Mouse (Mus musculus): ENCODE measurements around the gene Rbm4b.
"Not testable (repeated sequence)": the region's sequence is repeated elsewhere in the genome, so short reads cannot be mapped to it uniquely, and the experiment has no call there.

Gene Rbm4b

DNA sequence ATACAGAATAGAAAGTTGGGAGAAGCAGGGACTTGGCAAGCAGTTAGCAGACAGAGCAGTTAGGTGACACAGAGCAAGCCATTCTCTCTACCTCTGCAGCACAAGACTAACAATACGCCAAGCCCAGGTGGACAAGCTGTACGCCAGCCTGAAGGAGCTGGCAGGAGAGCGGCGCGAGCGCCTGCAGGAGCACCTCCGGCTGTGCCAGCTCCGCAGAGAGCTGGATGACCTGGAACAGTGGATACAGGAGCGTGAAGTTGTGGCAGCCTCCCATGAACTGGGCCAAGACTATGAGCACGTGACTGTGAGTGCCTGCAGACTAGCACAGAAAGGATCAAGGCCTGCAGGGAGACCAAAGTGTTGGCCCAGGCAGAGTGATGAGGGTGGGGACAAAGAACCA is 10.6 kb upstream of the Rbm4b start:
- DNase-seq, result peak; percentile 11 to 20

DNA sequence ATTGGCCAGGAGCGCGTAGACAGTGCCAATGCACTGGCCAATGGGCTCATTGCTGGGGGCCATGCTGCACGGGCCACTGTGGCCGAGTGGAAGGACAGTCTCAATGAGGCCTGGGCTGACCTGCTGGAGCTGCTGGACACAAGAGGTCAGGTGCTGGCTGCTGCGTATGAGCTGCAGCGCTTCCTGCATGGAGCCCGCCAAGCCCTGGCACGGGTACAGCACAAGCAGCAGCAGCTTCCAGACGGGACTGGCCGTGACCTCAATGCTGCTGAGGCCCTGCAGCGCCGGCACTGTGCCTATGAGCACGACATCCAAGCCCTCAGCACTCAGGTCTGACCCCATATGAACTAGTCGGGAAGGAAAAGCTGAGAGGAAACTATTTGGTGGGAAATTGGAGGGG is 9.7 kb upstream of the Rbm4b start:
- DNase-seq, result peak in 1 of 2 experiments; percentile 27

DNA sequence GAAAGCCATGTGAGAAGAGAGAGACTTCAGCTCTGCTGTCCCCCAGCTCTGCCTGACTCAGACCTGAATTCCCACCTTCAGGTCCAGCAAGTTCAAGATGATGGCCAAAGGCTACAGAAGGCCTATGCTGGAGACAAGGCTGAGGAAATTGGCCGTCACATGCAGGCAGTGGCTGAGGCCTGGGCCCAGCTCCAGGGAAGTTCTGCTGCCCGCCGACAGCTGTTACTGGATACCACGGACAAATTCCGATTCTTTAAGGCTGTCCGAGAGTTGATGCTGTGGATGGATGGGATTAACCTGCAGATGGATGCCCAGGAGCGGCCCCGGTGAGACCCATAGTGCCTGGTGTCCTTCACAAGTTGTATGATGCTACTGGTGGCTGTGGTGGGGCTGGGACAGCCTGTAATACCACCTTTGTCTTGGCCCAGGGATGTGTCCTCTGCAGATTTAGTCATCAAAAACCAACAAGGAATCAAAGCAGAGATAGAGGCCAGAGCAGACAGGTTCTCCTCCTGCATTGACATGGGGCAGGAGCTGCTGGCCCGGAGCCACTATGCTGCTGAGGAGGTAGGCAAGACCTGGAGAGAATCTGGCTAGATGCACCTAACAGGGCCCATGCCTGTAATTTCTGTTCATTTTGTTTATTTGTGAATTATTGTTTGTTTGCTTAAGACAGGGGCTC is 8.5 kb upstream of the Rbm4b start:
- no peak for DNase-seq

DNA sequence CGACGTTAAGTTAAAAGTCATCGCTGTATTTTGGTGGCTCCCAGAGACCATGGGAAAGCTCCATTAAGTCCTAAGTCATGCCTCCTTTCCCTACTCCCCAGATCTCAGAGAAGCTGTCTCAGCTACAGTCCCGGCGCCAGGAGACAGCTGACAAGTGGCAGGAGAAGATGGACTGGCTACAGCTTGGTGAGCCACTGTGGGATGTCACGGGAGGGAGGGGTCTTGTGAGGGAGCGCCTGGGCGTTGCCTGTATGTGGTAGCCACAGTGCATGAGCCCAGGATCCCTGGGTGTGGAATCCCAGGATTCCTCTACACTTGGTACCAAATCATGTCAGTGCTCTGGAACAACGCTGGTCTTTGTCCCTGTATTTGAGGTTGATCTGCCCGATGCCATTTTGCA is 7.8 kb upstream of the Rbm4b start:
- DNase-seq, result no peak

DNA sequence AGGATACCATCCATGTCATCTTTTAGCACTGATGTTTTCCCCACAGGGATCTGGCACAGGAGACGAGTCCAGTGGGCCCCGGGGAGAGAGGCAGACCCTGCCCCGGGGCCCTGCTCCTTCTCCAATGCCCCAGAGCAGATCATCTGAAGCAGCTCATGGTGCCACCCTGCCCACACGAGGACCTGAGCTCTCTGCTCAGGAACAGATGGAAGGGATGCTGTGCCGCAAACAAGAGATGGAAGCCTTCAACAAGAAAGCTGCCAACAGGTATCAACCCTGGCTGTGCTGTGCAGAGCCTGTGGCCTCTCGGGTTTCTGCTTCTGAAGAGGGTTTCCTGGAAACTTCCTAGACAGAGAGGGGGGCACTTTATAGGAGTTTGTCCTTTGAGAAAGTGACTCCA is 6.3 kb upstream of the Rbm4b start:
- DNase-seq, result no peak

DNA sequence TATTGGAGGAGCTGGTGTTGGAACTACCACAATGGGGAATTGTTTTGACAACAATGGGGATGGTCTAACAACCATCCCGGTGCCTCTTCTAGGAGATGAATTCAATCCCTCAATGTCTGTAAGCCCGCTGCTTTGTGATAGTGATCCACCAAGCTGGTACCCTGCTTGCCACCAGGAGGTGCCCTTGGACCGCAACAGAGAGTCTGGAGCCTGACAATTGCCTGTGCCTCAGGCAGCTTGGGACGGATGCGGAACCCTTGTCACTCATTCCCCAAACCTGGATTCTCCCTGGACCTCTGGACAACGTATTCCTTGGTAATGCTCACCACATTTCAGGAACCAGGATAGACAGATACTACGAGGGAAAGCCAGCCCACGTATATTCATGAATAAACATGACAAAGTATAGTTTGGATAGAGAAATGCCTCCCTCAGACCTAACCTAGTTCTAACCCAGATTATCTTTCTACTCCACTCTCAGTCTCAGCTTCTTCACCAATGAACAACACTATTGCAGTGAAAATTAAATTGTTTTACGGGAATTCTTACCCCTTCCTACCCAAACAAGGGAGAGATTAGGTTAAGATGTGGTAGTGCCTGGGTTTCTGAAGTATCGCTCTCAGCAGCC is 618 bp upstream of the Rbm4b start:
- DNase-seq, result peak; percentile 93 to 96

DNA sequence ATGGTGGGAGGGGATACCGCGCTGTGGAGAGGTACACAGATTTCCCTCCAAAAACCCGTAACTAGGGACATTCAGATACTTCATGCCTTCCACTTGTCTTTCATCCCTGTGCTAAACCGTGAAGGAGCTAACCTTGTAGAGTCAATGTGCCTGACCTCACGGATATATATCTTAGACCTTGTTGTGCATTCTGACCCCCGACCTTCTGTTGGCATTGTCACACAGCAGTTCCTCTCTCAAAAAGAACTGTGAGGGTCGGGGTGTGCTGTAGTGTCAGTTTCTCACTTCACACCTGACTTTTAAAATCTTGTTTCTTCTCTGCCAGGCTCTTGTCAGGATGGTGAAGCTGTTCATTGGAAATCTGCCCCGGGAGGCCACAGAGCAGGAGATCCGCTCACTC is 624 bp downstream of the Rbm4b start:
- peak in 1 of 2 experiments; percentile 18 for DNase-seq

DNA sequence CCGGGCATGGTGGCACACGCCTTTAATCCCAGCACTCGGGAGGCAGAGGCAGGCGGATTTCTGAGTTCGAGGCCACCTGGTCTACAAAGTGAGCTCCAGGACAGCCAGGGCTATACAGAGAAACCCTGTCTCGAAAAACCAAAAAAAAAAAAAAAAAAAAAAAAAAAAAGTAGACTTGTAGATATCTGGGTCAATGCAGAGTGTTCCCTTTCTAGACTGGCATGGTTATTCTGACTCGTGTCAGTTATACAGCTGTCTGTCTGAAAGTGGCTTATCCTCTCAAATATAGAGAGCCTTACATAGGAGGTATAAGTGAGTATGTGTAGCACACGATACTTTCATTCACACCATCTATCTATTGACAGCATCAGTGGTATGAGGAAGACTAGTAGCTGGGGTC is 4.2 kb downstream of the Rbm4b start:
- not testable (repeated sequence) for DNase-seq

DNA sequence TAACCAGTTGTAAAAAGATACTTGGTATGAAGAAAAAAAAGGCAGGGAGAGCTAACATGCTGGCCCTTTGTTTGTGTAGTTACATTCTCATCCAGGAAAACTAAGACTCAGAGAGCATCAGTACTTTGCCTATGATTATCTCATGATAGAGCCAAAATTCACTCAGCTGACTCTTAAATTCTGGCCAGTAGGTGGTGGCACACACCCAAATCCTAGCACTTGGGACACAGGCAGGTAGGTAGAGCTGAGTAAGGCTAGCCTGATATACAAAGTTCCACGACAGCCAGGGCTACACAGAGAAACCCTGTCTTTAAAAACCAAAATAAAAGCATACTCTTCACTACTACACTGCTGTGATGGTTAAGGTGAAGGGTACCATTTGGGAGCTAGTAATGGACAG is 6.6 kb downstream of the Rbm4b start:
- DNase-seq, result peak; percentile 45 to 63

DNA sequence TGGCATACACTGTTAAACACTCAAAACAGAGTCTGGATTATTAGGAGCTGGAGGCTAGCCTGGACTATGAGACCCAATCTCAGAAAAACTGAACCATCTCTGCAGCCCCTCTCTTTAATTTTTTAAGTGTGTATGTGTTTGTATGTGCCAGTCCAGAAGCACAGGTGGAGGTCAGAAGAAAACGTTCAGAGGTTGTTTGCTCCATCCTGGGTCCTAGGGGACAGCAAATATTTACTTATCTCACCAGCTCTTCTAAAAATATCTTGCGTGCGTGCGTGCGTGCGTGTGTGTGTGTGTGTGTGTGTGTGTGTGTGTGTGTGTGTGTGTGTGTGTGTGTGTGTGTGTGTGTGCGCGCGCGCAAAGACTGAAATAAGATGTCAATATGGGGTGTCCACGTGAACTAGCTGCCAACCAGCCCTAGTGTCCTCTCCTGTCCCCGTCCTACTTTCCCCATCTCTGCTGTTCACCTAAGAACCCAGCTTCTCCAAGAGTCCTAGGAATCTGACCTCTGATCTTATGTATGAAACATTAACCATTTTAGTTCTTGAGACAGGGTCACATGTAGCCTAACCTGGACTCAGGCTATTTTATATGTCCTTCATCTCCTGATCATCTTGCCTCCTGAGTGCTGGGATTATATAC is 11.3 kb downstream of the Rbm4b start:
- peak; percentile 22 to 54 for DNase-seq

DNA sequence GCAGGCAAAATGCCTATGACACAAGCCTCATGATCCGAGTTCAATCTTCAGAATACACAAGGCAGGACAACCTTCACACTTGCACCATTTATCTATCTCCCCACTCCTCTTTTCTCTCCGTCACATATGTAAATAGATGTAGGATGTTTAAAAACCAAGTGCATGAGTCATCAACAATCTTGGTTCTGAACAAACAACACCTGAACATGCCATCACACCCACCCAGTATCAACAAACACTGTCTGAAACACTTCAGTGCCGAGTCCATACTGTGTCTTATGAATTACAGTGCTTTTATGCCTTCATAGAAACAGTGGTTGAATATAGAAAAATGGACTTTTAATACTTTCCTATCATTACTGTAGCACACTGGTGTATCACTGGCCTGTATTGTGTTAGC is 16.5 kb downstream of the Rbm4b start:
- DNase-seq, result no peak

DNA sequence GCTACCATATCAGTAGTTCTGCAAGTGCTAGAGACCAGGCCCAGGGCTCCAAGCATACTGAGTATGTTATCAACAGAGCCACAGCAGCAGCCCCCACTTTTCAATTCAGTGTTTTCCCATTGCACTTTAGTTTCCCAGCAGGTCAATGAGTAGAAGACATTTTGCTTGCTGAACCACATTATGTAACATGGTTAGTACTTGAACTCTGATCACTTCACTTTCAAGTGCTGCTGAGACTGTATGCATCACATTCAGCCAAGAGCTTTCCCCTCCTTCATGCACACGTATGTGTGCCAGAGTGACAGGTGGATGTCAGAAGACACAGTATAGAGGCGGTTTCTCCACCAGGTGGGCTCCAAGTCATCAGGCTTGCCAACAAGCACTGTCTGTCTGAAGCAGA is 26.6 kb downstream of the Rbm4b start:
- peak in 1 of 2 experiments; percentile 30 for DNase-seq

DNA sequence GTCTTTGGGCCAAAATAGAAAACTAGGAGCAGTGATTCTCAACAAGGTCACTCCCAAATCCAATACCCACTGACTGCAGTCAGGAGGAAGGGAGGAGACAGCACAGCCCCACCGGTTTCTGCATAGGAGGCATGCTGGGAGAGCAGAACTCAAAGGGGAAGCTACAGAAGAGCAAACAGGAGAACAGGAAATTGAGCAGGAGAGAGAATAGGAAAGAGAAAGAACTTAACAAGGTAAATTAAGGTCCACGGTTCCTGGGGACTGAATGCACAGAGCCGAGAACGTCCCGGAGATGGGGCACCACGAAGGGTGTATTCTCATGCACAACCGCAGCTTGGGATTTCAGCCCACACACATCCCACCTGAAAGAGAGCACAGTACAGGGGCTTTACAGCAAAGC is 28.9 kb downstream of the Rbm4b start:
- DNase-seq, result no peak

DNA sequence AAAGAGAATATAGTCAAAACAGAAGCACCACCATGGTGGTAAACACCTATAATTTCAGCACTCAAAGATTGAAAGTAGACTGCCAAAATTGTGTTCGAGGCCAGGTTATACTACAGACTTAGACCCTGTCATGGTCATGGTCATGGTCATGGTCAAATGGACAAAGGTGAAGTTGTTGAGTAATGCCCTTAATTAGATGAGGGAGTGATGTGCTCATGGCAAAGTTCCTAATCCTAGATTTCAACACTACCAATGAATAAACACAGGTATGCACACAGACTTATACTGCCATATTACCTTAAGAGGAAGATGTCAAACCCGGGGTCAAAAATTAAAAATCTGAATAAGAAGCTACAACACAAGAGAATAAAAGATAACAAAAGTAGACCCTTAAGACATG is 30.0 kb downstream of the Rbm4b start:
- peak in 1 of 2 experiments; percentile 26 for DNase-seq

DNA sequence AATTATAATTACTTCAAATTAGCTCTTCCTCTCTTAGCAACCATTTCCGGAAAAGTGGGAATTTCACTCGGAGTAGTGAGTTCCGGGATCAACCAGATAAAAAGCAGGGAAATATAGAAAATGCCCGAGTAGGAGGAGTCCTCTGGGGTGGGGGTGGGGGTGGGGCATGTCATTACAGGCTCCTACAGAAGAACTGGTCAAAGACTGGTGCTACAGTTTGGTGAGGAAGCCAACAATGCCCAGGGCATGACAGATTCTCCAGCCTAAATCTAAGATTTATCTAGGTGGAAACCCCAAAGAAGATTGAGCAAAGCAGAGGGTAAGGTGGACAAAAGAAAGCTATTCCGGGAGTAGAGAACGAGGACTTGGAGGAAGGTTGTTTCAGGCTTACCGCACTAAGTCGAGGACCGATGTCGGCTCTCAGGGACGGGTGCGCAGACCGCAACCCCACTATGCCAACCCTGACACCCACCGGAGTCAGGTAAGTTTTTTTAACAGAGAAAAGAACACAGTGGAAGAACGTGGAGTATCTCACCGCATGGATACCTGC is 37.1 kb downstream of the Rbm4b start:
- no peak for DNase-seq

DNA sequence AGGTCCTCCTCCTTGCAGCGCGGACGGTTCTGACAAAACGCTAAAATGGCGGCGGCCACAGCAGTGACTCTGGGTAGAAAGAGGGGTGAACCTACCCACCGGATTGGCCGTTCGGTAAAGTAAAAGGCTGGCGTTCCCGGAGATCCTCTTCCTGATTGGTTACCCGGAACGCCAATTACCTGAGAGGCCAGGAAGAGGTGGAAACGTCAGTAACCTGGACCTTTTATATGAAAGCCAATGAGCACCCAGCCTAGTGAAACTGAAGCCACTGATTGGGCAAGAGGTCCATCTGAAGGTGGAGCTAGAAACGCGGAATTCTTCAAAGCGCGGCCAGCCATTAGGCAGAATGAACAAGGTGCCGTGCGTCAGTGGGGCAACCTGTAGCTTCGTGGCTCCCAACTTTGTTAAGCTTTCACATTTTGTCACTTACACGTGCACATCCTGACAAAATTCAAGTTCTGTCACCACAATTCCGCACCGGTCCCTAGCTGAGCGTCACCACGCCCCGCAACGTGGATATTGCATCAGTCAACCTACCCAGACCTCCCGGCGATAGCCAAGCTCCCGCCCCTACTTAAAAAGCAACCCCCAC is 37.6 kb downstream of the Rbm4b start, which contains the start of gene Rbm4:
TSS of gene Rbm4 (minus strand) at position 71 of the 592 bp plus-strand sequence.
- DNase-seq, result peak; percentile 98 to 100

DNA sequence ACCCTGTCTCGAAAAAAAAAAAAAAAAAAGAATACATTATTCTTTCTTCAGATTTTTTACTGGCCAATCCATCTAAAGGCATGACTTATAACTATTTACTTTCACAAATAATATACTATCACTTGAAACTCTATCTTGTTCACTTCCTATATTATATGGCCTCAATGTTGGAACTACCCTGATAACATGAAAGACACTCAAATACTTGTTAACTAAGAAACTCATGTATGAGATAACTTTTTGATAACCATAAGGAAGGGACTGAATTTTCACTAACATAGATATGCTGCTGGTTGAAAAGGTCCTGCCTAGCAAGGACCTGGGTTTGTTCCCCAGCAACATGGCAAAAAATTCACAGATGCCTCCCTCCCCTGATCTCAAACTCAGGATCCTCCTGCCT is 39.6 kb downstream of the Rbm4b start:
- no peak for DNase-seq

DNA sequence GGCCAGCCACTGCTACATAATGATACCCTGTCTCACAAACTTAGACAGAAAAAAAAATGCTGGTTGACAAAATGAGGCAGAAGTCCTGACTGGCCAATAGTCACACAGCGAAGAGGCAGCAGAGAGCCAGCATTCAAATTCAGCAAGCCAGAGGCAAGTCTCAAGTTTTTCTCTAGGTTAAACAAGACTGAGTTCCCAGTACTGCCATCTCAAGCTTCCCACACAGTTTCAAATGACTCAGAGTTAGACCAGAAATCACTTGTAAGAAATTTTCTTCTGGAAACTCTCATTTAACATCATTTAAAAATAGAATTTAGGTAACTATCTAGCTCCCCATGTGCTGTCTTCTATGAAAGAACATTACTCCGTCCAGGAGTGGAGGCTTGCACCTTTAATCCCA is 41.5 kb downstream of the Rbm4b start:
- no peak for DNase-seq

DNA sequence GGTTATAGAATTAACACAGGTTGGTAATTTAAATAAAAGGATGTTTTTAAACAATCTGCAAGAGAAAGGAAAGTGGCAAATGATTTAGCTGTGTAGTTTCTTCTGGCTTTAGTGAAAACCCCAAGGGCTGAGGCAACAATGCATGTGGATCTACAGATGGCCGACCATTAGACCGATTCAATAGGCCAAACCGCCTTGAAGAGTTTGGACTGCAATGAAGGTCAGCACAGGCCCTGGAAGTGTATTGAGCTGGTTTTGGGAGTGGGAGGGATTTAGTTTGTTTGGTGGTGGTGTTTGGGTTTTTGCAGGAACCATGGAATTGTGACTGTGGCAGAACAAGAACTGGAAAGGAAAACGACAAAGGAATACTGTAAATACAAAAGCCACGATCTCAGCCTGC is 42.8 kb downstream of the Rbm4b start:
- no peak for DNase-seq

DNA sequence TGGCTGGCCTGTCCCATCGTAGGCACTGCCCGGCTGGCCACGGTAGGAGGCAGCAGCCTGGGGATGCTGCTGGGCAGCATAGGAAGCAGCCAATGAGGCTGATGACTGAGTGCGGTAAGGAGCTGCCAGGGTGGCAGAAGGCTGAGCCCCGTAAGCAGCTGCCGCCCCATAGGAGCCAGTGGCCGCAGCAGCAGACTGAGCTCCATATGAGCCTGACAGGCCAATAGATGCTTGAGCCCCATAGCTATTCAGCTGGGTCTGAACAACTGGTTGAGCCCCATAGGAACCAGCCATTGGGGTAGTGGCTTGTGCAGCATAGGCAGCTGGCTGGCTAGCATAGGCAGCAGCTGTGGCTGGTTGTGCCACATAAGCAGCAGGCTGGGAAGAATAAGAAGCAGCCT is 46.4 kb downstream of the Rbm4b start:
- DNase-seq, result no peak

DNA sequence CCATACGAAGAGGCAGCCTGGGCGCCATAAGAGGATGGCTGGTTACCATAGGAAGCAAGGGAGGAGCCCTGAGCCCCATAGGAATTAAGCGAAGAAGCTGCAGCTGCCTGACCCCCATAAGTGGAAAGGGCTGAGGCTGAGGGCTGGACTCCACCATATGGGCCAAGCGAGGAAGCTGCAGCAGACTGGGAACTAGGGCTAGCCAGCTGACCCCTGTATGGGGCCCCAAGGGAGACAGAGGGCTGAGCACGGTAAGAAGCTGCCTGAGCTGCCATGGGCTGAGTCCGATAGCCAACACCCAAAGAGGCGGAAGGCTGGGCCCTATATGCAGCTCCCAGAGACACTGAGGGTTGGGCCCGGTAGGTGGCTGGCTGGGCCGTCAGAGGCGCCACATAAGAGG is 47.0 kb downstream of the Rbm4b start:
- DNase-seq, result no peak

DNA sequence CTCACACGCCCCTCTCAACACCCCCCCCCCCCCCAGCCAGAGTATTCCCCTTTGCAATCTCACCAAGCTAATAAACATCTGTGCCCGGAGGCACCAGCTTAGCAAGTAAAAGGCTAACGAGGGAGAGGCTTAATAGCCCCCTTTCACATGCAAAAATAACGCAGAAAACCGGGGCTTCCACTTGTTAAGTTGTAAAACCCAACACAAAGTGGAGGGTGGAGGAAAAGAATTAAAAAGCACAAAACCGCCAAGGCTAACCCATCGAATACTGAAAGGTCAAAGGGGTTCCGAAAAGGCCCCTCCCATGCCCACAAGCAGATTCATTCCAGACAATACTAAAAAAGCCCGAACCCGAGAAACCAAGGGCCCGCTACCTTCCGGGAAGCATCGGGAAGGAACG is 54.0 kb downstream of the Rbm4b start:
- no peak for DNase-seq

DNA sequence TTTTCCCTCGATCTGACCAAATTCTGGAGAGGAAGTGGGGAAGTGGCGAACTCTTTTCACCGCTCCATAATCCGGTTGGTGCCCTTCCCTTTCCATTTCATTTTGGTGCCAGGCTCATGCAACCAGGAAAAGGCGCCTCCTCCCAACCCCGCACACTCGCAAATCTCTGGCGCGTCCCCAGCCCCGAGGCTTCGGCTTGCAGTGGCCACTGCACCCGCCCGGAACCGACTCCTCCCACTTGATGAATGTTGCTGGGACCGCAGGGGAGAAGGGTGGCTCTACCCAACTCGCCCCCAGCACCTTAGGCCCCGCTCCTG is 54.4 kb downstream of the Rbm4b start:
- no peak for DNase-seq
